Mouse (Mus musculus): ENCODE data around the gene Smoc1.

- TF ChIP-seq GATA1 (IDR thresholded peaks at IDR 0.05; ENCODE audit: low read length), result no peak
- no peak for TF ChIP-seq TAL1 (IDR thresholded peaks at IDR 0.05; ENCODE audit: low read length)
These were observed 198.2 kb downstream of the Smoc1 start for GRCm38 (mm10) chr12:81224843-81225242.
